Mouse (Mus musculus): ENCODE measurements around the gene Casc4.
"Not testable (repeated sequence)": the region's sequence is repeated elsewhere in the genome, so short reads cannot be mapped to it uniquely, and the experiment has no call there.

Gene Casc4

GRCm38 (mm10) chr2:121886406-121886805, 19.6 kb downstream of the Casc4 start:
- TF ChIP-seq NANOG (IDR thresholded peaks at IDR 0.05; ENCODE audit: borderline replicate concordance, low read length), result no peak
- no peak for TF ChIP-seq POU5F1 (IDR thresholded peaks at IDR 0.05; ENCODE audit: borderline replicate concordance, low read length)
- TF ChIP-seq CTCF (conservative IDR thresholded peaks at IDR 0.05; ENCODE audit: low read length), result no peak
- Histone ChIP-seq H3K4me3 (replicated peaks; ENCODE audit: low read length) (no peak overlapping the region), H3K27me3 (ENCODE audit: insufficient read depth, low read length) (no peaks in the 10 kb centered on the region), H3K36me3 (ENCODE audit: insufficient read depth, low read length) (no peaks in the 10 kb centered on the region), H3K4me1 (replicated peaks; ENCODE audit: low read depth, low read length) (peaks cover 16% of the 10 kb centered on the region), H3K9me3 (ENCODE audit: low read length) (no peaks in the 10 kb centered on the region)

- Histone ChIP-seq H3K9me3 (ENCODE audit: low read length) (no peaks in the 10 kb centered on the region), H3K36me3 (ENCODE audit: insufficient read depth, low read length) (peaks cover 8% of the 10 kb centered on the region; the same call in 1 of the 2 replicates), H3K27me3 (ENCODE audit: insufficient read depth, low read length) (no peaks in the 10 kb centered on the region), H3K4me3 (replicated peaks; ENCODE audit: low read length) (no peak overlapping the region), H3K4me1 (replicated peaks; ENCODE audit: low read depth, low read length) (peaks cover 34% of the 10 kb centered on the region)
- TF ChIP-seq NANOG (IDR thresholded peaks at IDR 0.05; ENCODE audit: borderline replicate concordance, low read length), result no peak
- no peak for TF ChIP-seq POU5F1 (IDR thresholded peaks at IDR 0.05; ENCODE audit: borderline replicate concordance, low read length)
- no peak for TF ChIP-seq CTCF (conservative IDR thresholded peaks at IDR 0.05; ENCODE audit: low read length)
These were observed 22.1 kb downstream of the Casc4 start for GRCm38 (mm10) chr2:121888720-121889497.

GRCm38 (mm10) chr2:121895261-121895660, 28.5 kb downstream of the Casc4 start:
- TF ChIP-seq NANOG (IDR thresholded peaks at IDR 0.05; ENCODE audit: borderline replicate concordance, low read length) (peak; percentile 54; the same call in 1 of the 2 replicates), POU5F1 (IDR thresholded peaks at IDR 0.05; ENCODE audit: borderline replicate concordance, low read length) (no peak)
- no peaks in the 10 kb centered on the region for H3K27me3 ChIP-seq (ENCODE audit: insufficient read depth, low read length)
- no peaks in the 10 kb centered on the region for H3K9me3 ChIP-seq (ENCODE audit: low read length)
- peaks cover 8% of the 10 kb centered on the region; the same call in 1 of the 2 replicates for H3K36me3 ChIP-seq (ENCODE audit: insufficient read depth, low read length)
- H3K4me3 ChIP-seq (replicated peaks; ENCODE audit: low read length), result peak overlapping the region; percentile 13; the same call in 1 of the 2 replicates
- H3K4me1 ChIP-seq (replicated peaks; ENCODE audit: low read depth, low read length), result peaks cover 66% of the 10 kb centered on the region

GRCm38 (mm10) chr2:121896825-121897224, 30.1 kb downstream of the Casc4 start:
- H3K4me1 ChIP-seq (replicated peaks; ENCODE audit: low read depth, low read length), result peaks cover 57% of the 10 kb centered on the region
- no peaks in the 10 kb centered on the region for H3K9me3 ChIP-seq (ENCODE audit: low read length)
- TF ChIP-seq CTCF (conservative IDR thresholded peaks at IDR 0.05; ENCODE audit: low read length), result no peak
- TF ChIP-seq POU5F1 (IDR thresholded peaks at IDR 0.05; ENCODE audit: borderline replicate concordance, low read length), result no peak
- TF ChIP-seq NANOG (IDR thresholded peaks at IDR 0.05; ENCODE audit: borderline replicate concordance, low read length), result no peak
- H3K36me3 ChIP-seq (ENCODE audit: insufficient read depth, low read length), result peaks cover 10% of the 10 kb centered on the region
- H3K27me3 ChIP-seq (ENCODE audit: insufficient read depth, low read length), result no peaks in the 10 kb centered on the region
- H3K4me3 ChIP-seq (replicated peaks; ENCODE audit: low read length), result no peak overlapping the region

- peaks cover 21% of the 10 kb centered on the region for H3K4me1 ChIP-seq (replicated peaks; ENCODE audit: low read depth, low read length)
- peaks cover 43% of the 10 kb centered on the region for H3K36me3 ChIP-seq (ENCODE audit: insufficient read depth, low read length)
- H3K27me3 ChIP-seq (ENCODE audit: insufficient read depth, low read length), result no peaks in the 10 kb centered on the region
- no peaks in the 10 kb centered on the region for H3K9me3 ChIP-seq (ENCODE audit: low read length)
- TF ChIP-seq NANOG (IDR thresholded peaks at IDR 0.05; ENCODE audit: borderline replicate concordance, low read length) (no peak), CTCF (conservative IDR thresholded peaks at IDR 0.05; ENCODE audit: low read length) (0 out of 2 replicates have a peak, but pooled peaks have one; percentile 6), POU5F1 (IDR thresholded peaks at IDR 0.05; ENCODE audit: borderline replicate concordance, low read length) (no peak)
- H3K4me3 ChIP-seq (replicated peaks; ENCODE audit: low read length), result no peak overlapping the region
These were observed 43.2 kb downstream of the Casc4 start for GRCm38 (mm10) chr2:121909975-121910374.

- TF ChIP-seq POU5F1 (IDR thresholded peaks at IDR 0.05; ENCODE audit: borderline replicate concordance, low read length) (no peak), CTCF (conservative IDR thresholded peaks at IDR 0.05; ENCODE audit: low read length) (no peak), NANOG (IDR thresholded peaks at IDR 0.05; ENCODE audit: borderline replicate concordance, low read length) (no peak)
- Histone ChIP-seq H3K27me3 (ENCODE audit: insufficient read depth, low read length) (no peaks in the 10 kb centered on the region), H3K4me1 (replicated peaks; ENCODE audit: low read depth, low read length) (peaks cover 18% of the 10 kb centered on the region), H3K36me3 (ENCODE audit: insufficient read depth, low read length) (peaks cover 19% of the 10 kb centered on the region), H3K9me3 (ENCODE audit: low read length) (no peaks in the 10 kb centered on the region), H3K4me3 (replicated peaks; ENCODE audit: low read length) (no peak overlapping the region)
These were observed 49.5 kb downstream of the Casc4 start for GRCm38 (mm10) chr2:121916047-121916970.

GRCm38 (mm10) chr2:121937624-121938023, 70.9 kb downstream of the Casc4 start:
- H3K27me3 ChIP-seq (ENCODE audit: insufficient read depth, low read length); H3K4me3 ChIP-seq (replicated peaks; ENCODE audit: low read length); H3K9me3 ChIP-seq (ENCODE audit: low read length); H3K36me3 ChIP-seq (ENCODE audit: insufficient read depth, low read length); H3K4me1 ChIP-seq (replicated peaks; ENCODE audit: low read depth, low read length): not testable (repeated sequence)

GRCm38 (mm10) chr2:121943364-121943763, 76.6 kb downstream of the Casc4 start:
- H3K9me3 ChIP-seq (ENCODE audit: low read length), result peaks cover 5% of the 10 kb centered on the region
- no peaks in the 10 kb centered on the region for H3K4me1 ChIP-seq (replicated peaks; ENCODE audit: low read depth, low read length)
- no peaks in the 10 kb centered on the region for H3K27me3 ChIP-seq (ENCODE audit: insufficient read depth, low read length)
- TF ChIP-seq CTCF (conservative IDR thresholded peaks at IDR 0.05; ENCODE audit: low read length) (no peak), POU5F1 (IDR thresholded peaks at IDR 0.05; ENCODE audit: borderline replicate concordance, low read length) (no peak), NANOG (IDR thresholded peaks at IDR 0.05; ENCODE audit: borderline replicate concordance, low read length) (no peak)
- H3K36me3 ChIP-seq (ENCODE audit: insufficient read depth, low read length), result no peaks in the 10 kb centered on the region
- H3K4me3 ChIP-seq (replicated peaks; ENCODE audit: low read length), result no peak overlapping the region

Measured in E14TG2a.4 (cell line).